Mouse (Mus musculus) A20 (cell line): Measurements from ENCODE around the gene Cox4i1.

Source experiments
- DNase-seq: peaks from one replicate; pipeline ENCODE4 v3.0.0-alpha.2; 2011; ENCODE audit warnings: low read depth, low spot score

Cox4i1 gene

GRCm38 (mm10) chr8:120667561-120668373 is at the start of gene Cox4i1, which contains the start of gene Gm27021:
TSS of gene Cox4i1 (plus strand) at chr8:120668222.
TSS of gene Gm27021 (minus strand) at chr8:120668079.
- peak; percentile 94 for DNase-seq

DNA sequence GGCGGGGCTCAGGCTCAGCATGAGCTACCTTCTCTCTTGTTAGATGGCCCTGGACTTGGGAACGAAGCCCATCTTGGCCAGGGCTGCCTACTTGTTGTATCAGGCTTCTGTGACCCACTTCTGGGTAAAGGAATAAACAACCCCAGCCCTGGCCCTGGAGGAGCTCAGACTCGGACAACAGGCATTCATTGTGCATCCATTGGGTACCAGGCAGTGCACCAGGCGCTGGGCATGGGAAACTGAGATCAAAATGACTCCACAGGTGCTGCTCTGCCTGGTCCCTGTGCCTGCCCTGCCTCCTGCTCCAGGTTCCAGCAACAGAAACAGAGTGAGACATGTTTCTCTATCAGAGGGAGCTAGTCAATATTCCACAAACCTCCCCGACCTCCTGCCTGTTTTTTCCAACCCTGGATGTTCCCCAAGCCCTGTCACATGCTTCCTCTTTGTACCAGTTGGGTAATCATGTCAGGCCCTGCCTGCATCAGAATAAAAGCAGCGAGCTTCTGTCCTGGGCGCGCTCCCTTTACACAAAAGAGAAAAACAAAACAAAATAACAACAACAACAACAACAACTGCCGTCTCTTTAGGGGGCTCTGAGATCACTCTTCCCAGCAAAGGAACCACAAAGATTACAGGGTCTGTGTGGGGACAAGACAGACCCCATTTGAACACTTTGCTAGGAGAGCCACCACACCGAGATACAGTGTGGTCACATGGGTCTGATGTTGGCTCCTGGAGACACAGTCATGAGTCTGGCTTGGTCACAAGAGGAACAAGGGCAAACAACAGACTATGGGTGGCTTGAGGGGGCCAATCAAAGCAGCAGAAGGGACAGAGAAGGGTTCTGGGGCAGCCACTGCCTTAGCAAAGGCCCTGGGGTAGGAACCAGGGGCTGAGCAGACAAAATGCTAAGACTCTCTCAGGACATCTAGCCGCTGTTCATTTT is 48.5 kb upstream of the Cox4i1 start:
- DNase-seq = peak; percentile 17

DNA sequence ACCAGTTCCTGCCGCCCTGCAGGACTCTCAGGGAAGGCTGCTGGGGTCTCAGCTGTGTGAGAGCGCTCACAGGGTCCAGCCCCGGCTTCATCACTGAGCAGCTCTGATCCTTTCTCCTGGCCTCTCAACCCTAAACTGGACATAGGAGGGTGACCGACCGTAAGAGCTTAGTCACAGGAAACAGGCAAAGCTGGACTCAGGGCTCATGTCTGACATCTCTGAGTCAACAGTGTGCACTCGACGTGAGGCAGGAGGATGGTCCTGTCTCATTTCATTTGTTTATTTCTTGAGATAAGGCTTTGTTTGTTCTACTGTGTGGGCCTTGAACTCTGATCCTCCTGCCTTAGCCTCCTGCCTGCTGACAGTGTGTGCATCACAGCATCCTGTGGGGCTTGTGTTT is 47.6 kb upstream of the Cox4i1 start:
- no peak for DNase-seq

DNA sequence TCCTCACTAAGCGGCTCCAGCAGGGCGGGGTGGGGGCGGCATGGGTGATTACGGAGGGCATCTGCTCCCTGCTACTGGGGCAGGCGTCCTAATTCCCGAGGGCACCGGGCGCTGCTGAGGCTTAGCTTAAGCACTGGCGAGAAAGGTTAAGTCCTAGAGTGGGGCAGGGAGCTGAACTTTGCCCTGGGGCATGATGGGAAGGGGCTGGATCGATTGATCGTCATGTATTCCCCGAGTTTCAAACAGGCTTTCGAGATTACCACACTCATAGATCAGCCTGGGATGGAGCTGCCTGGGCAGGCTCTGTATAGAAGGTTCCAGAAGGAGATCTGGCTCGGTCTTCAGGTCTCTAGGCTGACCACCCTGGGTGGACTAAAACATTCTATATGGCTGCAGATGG is 45.9 kb upstream of the Cox4i1 start:
- DNase-seq = no peak

GRCm38 (mm10) chr8:120623608-120624007 is 44.4 kb upstream of the Cox4i1 start:
- DNase-seq = no peak

DNA sequence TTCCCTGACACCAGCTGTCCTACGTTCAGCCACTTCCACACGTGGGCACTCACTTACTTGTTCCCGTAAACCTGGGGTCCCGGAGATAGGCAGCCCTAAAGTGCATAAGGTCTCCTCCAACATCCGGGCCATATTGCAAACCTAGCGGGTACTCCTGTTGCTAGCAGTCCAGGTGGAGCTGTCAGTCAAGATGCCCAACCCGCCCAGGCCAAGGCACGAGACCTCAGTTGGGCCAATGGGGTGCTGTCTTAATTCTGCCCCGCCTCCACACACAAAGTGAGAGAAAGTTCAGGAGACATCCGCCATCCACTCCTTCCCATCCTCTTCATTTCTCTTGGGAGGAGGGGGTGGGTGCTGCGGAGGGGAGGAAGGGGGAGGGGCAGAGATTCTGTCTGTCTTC is 41.6 kb upstream of the Cox4i1 start:
- no peak for DNase-seq

DNA sequence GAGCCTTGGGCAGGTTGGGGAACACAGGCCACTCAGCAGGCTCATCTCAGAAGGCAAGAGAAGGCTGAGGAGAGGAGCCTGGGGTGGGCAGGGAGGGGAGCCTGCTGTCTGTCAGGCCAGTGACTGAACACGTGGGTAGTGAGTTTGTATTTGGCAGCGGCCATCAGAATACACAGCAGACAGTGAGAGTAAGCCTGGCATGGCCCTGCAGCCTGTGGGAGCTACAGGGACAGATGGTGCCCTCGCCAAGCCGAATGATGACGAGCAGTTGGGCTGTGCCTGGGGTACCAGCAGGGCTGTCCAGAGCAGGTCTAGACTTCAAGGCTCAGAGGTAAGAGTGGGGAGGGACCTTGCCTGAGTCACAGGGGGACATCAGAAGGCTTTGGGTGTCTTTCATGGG is 40.7 kb upstream of the Cox4i1 start:
- DNase-seq = no peak

GRCm38 (mm10) chr8:120630031-120630430 is 38.0 kb upstream of the Cox4i1 start:
- DNase-seq = no peak

DNA sequence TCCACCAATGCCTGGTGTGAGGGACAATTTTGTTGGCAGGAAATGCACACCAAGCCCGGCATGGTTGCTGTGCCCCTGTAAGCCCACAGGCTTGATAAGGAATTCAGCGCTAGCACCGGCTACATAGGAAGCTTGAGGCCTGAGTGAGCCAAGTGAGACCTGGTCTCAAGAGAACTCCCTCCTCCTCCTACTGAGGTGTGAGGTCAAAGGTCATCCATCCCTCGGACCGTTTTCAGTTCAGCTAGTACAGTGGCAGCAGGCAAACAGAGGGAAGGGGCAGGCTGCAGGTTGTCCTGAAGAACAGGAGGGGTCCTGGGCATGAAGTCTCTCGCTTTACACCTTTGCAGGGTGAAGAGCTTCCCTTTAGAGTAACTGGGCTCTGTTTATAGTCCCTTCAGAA is 37.2 kb upstream of the Cox4i1 start:
- DNase-seq = no peak

DNA sequence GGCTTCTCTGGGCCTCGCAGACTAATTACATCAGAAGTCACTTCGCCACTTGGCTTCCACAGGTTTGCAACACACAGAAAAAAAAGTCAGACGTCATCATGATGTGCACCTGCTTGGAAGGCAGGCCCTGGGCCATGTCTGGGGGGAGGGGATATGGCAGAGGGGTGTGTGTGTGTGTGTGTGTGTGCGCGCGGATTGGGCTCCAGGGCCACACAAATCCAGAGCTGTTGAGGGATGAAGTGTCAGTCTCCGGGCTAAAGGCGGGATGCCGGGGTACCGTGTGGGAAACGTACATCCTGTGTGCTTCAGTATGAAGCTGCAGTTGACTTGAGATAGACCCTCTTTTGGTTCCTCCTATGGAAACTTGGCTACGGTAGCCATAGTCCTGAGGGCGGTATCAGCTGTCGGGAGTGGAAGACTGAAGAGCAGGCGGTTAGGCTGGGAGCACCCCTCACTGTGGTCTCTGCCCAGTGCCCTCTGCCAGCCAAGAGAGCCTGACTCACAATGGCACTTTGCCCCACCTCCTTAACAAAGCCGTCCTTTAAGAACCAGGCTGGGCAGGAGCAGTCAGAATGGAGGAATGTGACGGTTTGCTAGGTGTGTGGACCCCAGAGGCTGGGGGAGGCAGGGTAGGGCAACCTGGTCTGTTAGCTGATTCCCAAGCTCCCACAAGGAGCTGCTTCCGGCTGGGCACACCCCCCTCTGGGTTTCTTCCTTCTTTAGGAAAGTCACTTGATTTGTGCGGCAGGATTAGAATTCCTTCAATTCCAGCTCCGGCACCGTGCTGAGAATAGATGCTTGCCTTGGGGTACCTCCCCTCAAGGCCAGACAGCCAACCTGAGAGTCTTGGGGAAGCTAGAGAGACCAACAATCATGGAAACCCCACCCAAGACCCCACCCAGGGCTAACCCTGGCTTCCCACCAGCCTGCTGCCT is 36.3 kb upstream of the Cox4i1 start:
- DNase-seq = no peak

DNA sequence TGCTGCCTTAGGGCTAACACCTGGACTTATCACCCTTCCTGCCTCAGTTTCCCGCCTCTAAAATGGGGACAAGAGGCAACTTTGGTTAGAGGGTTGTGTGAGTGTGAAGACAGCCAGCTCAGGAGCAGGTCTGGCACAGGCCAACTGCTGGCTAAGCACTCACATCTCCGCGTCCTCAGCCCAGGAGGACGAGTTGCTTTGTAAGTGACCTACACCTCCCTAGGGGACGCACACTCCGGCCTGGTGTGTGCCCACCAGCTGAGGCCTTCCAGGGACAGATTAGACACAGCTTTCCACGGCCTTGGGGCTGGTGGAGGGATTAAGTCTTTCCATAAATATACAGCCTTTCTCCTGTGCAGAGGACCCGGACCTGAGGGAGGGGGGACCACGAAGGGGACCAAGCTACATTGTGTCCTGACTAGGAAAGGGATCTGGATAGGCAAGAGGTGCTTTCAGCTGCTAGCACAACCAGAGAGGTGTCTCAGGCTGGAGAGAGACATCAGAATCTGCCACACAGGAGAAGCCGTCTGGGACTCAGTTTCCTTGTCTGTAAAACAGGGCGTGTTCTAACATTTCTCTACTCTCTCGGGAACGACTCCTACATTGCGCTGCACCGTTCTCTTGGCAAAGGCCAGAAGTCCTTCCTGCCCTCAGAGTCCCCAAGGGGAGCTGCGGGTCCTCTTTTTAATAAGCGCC is 34.9 kb upstream of the Cox4i1 start:
- DNase-seq = no peak

- no peak for DNase-seq
Measured at GRCm38 (mm10) chr8:120633665-120634271, 34.3 kb upstream of the Cox4i1 start.

DNA sequence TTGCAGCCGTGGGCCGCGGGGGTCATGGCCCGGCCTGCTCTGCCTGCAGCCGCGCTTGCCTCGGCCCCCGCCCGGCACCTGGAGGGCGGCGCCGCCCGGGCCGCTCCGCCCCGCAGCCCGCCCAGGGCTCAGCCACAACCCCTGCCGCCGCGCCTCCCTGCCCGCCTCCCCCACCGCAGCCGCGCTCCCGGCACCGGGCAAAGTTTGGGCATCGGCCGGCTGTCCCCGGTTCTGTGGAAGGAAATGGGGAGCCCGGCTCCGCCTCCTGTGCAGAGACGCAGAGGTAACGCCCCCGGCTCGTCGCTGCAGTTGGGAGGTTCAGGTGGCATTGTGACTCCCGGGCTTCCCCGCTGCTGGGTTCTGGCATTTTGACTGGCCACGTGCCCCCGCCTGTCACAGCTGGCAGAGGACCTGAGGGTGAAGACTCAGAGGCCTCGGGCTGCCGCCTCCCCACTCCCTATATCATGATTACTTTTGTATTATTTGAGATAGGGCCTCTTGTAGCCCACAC is 33.6 kb upstream of the Cox4i1 start:
- peak; percentile 80 for DNase-seq

DNA sequence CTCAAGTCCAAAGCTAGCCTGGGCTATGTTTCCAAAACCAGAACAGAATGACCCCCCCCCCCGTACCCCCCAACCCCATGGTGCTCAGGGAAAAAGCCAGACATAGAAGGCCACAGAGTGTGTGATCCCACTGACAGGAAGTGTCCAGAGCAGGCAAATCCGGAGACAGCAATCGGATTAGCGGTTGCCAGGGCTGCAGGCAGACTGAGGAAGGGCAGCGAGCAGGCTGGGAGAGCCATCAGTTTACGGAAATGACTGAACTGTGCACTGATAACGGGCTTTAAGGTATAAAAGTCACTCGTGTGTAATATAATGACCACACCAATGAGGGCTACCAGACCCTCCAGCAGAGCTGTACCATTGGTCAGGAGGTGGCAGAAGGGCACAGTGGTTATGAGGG is 26.8 kb upstream of the Cox4i1 start:
- DNase-seq = no peak

DNA sequence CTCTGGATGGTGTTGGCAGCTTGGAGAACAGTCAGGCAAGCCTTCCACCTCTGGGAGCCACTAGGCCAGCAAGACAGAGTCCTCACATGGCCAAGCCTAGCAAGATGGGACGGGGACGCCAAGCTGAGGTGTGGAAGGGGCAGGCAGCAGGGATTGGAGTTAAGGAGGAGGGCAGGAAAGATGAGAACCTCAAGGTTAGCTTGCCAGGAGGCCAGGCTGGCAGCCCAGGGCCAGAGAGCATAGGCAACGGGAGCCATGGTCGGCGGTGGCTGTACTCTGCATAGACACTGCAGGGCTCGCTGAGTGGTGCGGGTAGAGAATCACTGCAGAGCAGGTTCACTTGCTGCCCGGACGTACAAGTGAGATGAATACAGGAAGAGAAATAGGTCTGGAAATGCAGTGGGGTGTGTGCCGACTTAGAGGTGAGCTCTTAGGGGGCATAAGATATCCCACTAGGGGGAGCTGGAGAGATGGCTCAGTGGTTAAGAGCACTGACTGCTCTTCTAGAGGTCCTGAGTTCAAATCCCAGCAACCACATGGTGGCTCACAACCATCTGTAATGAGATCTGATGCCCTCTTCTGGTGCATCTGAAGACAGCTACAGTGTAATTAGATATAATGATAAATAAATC is 25.9 kb upstream of the Cox4i1 start:
- DNase-seq = peak; percentile 39

DNA sequence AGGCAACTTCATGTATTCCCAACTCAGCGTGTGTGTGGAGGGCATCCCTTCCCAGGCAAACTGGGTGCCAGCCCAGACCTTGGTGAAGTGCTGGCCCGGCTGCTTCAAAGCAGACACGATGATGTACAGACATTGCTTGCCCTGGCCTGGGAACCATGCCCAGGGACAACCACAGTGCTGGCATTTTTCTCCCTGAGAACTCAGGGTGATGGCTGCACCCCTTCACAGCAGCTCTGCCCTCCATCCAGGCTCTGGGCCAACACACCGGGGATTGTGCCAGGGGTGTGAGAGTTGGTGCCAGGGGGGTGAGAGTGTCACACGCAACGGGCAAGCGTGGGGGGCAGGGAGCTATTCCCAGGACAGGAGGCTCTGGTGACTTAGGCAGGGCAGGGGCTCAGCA is 23.4 kb upstream of the Cox4i1 start:
- no peak for DNase-seq

DNA sequence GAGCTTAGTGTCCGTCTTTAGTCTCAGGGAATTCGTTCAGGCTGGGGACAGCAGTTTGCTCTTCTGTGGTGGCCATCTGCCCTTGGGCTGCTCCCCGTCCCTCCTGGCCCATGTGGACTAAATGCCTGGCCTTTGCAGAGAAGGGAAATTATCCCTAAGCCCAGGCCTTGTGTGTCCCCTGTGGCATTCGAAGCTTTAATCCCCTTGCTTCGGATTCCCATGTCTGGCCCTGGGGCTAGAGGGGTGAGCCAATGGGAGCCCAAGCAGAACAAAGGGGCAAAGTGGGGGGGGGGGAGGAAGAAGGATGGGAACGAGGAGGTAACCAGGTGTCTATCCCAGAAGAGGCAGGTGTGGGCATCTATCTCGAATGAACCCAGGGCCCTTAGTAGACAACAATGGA is 20.5 kb upstream of the Cox4i1 start, which contains the start of gene 1190005I06Rik:
TSS of gene 1190005I06Rik (minus strand) at position 101 of the 400 bp plus-strand sequence.
- DNase-seq = no peak

DNA sequence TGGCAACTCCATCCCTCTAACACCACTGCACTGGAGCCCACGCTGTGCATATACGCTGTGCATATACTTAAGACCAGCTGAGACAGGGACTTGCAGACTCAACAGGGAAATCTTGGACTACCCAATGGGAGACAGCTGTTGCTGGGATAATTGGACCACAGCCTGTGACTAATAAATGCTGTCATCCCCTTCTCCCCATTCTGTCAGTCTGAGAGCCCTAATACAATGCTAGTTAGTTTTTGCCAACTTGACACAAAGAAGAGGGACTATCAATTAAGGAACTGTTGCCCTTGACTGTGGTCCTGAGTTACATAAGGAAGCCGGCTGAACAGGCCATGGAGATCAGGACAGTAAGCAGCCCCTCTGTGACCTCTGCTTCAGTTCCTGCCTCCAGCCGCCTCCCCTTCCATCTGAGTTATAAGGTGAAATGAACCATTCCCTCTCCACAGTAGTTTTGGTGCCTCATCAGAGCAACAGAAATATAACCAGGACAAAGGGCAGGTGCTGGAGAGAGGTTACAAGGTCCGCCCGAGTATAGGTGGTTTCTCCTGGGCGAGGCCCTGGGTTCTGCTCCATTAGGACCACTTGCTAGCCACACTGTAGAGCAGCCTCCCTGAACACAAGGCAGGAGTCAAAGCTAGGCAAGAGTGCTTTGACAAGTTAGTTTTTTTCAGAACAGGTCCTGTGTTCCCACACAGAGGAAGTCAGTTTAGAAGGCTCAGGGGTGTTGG is 11.5 kb upstream of the Cox4i1 start:
- DNase-seq = no peak

- no peak for DNase-seq
Measured at GRCm38 (mm10) chr8:120657415-120657814, 10.6 kb upstream of the Cox4i1 start.
